Mouse (Mus musculus) mouse trophoblast stem cell (cell line): ENCODE measurements around the gene Aqp3.

Source experiments
- in situ Hi-C, 2 experiments: fragments of 300-500 bp; cut with MseI, MboI; formaldehyde crosslinking; loops; 2 replicates in 1 of 2; 3 replicates in 1 of 2; pipeline ENCODE4 v1.15.1; 2025

Gene Aqp3

DNA sequence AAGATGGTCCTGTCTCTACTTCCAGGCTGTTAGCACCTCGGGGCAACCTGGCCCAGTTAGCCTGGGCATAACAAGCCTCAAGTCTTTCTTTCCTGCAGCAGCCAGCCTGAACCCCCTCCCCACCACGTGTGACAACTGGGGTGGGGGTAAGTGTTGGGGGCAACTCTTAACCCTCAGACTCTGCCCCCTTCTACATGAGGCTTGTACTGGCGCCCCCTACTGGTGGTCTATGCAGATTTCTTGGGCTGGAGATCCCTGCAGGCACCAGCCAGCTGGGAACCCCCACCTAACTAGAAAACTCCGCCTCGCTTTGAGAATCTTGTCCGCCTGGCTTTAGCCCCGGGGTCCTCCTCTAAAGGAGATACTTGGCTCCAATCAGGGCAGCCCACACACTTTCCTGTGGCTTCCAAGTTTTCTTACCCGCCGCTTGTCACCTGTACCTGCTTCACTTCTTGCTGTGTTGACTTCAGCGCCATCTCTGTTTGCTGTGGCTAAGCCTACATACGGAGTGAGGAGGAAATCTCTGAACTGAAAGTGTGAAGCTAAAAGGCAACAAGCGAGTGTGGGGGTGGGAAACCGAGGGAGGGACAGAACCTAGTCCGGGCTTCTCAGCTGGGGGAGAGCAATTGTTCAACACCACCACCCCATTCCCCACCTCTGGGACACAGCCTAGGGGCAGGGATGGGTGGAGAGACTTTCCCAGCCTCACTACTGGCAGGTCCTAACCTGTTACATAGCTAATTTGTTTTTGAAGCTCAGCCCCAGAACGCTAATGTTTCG lies 33.9 kb downstream of the Aqp3 start:
- in situ Hi-C loops = no loop called here

DNA sequence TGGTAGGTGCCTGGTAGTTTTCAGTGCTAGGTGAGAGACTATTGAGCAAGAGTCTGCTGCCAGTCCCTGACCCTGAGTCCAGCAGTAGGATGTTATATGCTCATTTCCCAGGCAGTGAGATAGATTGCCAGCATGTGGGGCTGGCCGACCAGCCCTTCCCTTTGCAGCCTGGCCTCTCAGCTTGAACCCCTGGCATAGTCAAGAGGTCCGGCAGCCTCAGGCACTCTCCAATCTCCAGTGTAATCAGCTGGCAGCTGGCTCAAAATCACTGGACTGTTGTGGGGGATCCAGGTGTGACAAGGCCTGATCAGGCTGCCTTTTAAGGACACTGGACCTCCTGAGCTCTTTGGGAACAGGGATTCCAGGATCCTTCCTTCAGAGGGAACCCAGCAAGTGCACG lies 34.6 kb downstream of the Aqp3 start:
- in situ Hi-C loops = no loop called here

DNA sequence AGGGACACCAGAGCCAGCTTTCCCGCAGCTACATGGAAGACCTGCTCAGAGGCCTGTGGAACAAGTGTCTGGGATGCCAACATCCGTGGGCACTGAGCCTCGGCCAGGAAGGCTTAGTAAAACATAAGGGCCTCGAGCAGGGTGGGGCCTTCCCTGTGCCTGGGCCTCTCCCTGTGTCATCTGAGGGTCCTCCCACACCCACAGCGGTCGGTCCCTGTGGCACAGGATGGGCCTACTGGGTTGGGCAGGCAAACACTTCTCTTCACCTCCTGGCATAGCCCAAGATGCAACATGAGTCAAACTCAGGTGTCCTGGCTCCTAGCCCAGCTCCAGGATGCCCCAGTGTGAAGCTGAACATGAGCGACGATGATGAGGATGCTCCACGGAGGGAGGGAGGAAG lies 40.6 kb downstream of the Aqp3 start:
- in situ Hi-C loops = no loop called here

DNA sequence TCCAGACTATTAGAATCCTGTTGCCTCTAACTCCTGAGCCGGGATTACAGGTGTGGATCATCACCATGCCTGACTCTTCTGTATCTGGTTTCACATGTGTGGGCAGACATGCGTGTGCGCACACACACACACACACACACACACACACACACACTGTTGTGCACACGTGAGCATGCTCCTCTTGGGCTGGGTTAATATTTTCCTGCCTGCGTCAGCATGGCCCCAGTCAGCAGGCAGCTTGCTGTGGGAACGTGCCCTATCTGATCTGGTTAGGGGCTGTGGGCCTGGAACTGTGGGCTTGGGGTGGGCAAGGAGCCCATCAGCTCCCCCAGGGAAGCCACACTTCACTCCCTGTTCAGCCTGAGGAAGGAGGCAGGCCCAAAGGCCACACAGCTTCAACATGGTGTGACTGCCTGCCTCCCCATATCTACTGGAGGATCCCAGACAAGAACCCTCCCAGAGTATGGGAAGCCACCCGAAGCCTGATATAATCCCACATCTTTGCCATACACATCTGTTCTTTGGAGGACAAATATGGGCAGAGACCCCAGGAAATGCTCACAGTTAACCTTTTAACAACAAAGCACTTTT lies 41.1 kb downstream of the Aqp3 start:
- in situ Hi-C loops = no loop called here

DNA sequence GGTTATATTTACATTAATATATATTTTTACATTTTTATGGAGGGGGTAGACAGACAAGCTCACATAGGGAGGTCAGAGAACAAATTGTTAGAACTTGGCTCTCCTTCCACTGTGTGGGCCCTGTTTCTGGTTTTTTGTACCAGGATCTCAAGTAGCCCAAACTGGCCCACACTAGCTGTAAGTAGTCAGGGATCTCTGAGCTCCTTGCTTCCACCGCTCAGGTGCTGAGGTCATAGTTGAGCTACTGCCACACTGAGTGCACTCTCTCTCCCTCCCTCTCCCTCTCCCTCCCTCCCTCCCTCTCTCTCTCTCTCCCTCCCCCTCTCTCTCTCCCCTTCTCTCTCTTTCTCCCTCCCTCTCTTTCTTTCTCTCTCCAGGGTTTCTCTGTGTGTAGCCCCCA lies 41.7 kb downstream of the Aqp3 start:
- in situ Hi-C loops = no loop called here

DNA sequence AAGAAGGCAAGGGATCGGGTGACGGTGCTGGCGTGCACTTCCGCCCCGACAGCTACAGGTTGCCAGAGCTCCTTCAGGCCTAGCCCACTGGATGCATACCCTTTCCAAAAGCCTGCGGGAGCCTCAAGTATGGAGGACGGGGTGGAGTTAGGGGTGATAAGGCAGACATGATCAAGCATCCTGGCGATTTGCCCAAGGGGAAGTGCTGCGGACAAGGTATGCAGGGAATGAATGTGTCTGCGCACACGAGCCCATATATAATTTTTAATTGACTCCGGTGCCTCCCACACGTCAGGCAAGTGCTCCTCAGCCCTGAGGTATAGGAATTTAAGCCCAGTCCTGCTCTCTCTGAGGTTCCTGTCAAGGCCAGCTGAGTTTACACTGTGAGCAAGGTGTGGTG lies 42.9 kb downstream of the Aqp3 start:
- in situ Hi-C loops = no loop called here

DNA sequence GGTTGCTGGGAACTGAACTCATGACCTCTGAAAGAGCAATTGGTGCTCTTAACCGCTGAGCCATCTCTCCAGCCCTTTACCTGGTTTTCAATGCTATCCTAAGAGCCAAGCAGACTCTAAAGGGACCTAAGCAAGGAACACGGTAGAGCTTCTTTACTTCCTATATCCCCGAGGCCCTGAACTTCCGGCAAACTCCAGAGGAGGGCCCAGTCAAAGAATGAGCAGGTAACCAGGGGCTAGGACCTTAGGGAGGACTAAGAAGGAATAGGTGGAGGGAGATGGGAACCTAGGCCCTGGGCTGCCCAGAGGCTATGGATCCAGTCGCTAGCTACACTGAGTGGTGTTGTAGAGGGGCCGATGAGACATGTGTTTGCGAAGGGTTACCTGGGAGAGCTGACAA lies 46.2 kb downstream of the Aqp3 start:
- in situ Hi-C loops = loop anchor here (5.0 kb wide), 1 partner anchor 66 kb away; no protein-coding TSS in a partner anchor

DNA sequence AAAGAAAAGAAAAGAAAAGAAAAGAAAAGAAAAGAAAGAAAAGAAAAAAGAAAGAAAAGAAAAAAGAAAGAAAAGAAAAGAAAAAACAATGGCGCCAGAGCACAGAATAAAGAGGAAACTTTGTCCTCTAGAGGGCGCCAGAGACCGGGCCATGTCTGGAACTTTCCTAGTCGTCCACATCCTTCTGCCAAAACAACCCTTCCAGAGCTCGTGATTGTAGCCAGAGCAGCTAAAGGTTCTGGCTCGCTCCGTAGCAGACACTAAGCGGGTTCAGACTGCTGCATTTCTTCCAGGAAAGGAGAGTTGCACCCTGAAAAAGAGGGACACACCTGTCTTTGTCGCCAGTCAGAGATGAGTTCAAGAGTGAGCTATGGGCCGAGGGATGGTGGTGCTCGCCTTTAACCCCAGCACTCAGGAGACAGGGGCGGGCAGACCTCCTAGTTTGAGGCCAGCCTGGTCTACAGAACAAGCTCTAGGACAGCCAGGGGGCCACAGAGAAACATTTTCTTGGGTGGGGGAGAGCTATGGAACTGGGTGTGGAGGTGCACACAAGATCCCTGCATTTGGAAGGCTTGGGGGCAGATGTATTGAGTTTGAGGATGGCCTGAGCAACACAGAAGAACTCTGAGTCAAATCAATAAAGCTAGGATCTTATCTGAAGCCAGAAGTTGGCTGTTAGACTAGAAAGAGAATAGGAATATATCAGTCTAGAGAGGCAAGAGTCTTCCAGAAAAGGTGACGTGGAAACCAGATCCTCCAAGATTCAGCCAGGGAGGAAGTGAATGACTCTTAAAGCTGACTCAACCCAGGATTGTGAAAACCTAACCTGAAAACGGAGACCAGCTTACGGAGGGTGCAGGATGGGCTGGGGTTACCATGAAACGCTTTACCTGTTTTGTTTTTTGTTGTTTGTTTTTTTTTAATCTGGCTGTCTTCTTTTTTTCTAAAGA lies 47.0 kb downstream of the Aqp3 start:
- in situ Hi-C loops = loop anchor here (5.0 kb wide), 1 partner anchor 66 kb away; no protein-coding TSS in a partner anchor

DNA sequence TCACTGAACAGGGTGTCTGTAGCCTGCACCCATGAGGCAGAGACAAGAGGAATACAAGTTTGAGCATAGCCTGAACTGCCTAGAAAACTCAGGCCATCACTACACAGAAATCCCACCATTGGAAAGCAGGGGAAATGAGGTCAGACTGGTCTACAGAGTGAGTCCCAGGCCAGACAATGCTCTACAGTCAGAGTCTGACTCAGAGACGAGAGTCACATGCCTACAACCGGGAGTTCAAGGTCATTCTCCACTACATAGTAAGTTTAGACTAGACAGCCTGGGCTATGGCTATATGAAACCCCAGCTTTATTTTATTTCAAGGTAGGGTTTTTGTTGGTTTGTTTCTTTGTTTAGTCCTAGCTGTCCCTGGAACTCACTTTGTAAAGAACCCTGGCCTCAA lies 49.1 kb downstream of the Aqp3 start:
- in situ Hi-C loops = no loop called here

DNA sequence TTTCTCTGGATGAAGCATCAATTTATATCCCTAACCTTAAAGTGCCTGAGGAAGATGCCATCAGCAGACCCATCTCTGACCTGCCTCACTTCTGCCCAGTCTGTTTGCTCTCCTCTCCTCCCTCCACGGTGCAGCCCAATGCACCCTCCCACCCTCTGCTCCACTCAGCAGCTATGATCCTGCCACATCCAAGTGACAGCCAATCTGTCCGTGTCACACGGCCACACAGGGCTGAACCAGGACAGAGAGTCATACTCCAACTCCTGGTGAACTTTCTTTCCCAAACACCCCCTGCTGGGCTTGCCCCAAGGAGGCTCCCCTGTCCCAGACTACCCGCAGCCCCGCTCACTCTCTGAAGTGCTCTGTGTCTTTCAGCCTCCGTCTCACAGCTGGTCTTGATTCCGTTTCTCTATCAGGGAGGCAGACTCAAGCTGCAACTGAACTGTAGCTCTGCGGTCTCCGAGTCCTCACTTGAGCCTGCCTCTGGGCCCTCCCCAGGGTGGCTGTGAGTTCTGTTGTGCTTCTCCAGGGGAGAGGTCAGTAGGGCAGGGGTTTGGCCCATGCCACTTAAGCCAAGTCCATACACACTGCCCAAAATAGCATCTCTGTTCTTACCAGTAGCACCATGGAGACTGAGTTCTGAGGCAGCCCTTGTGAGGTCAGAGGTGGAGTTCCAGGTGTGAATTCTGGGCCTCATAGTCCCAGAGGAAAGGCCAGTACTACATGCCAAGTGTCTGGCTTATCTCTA lies 50.3 kb downstream of the Aqp3 start, which contains the start of gene Aqp7:
Gene Aqp7, minus strand, starts transcription at position 616 of the 748 bp plus-strand sequence.
- in situ Hi-C loops = no loop called here

DNA sequence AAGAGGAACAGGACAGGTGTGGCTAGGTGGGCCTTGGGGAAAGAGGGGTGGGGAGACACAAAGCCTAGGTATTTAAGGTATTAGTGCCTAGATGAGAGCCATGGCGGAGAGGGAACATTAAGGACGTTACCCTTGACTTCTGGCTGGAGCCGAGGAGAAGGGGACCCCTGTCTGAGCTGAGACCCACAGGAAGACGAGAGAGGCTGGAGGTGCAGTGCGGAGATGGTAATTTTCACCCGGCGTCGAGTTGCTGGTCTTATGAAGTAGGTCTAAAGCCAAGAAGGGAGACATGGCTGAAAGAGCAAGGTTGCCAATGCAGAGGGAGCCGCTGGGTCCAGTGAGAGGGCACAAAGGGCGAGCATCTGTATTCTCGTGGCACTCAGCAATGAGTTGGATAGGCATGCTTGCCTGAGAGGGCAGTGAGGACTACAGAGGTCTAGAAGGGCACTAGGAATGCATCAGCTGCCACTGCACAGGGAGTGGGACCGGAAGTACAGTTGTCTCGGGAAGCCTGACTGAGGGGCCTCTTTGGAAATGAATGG lies 51.7 kb downstream of the Aqp3 start:
- in situ Hi-C loops = no loop called here

DNA sequence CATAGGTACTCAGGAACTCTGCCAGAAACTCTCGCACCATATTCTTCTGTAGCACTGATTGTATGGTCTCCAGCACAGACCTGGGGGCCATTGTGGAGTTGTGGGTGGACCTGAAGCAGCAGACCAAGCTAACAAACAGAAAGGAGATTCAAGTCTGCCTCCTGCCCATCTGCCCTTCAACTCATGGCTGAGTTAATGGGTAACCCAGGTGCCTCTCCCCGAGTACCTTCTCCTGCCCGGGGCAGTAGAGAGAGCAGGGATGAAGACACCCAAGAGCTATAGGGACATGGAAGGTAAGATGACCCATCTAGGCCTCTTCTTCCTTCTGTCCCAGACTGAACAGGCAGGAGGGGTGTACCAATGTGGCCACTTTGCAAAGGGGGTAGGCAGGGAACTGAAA lies 52.7 kb downstream of the Aqp3 start:
- in situ Hi-C loops = no loop called here

DNA sequence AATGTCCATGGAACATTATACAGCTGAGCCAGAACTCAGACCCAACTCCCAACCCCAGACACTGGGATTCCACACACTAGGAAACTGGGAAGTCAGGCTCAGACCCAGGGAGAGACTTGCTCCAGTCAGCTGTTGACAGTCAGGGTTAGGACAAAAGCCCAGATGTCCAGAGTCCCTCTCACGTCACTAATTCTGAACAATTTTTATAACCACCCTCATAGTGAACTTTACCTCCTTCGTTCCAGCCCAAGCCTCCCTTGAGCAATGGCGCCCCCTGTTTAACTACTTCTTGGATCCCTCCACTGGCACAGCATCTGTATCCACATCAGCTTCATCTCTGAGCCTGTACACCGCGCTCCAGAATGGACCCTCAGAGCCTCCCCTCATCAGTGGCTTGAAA lies 54.0 kb downstream of the Aqp3 start:
- in situ Hi-C loops = no loop called here

DNA sequence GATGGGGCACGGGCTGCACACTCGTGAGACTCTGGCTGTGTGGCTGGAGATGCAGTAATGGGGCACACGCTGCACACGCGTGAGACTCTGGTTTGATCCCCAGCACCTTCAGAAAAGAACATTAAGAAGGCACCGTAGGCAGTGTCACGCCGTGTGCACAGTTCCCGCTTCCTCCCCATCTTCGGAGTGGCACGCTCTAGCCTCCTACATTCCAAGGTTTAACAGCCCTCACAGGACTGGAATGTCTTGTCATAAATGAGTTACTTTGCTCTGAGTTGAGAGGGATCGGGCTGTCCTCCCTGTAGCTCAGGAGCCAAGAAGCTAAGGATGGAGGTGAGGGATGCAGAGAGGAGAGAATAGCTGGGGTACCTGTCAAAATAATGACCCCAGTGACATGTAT lies 55.1 kb downstream of the Aqp3 start:
- in situ Hi-C loops = no loop called here
